Mouse (Mus musculus) thymus, postnatal 4 days (tissue): ENCODE measurements around the gene Gm5800.
"Not testable (repeated sequence)": the region's sequence is repeated elsewhere in the genome, so short reads cannot be mapped to it uniquely, and the experiment has no call there.

ENCODE experiments used
- DNase-seq: peaks from one replicate; pipeline ENCODE4 v3.0.0; 2021

Gm5800 gene

GRCm38 (mm10) chr14:51717083-51717482 is at the start of gene Gm5800:
Gene Gm5800, minus strand, starts transcription at chr14:51717183.
- no peak for DNase-seq

GRCm38 (mm10) chr14:51755944-51756343 is 39.0 kb upstream of the Gm5800 start:
- no peak for DNase-seq

- DNase-seq = no peak
These were observed 23.6 kb upstream of the Gm5800 start for GRCm38 (mm10) chr14:51740347-51741170.

- no peak for DNase-seq
These were observed 22.4 kb upstream of the Gm5800 start for GRCm38 (mm10) chr14:51739150-51739993.

- DNase-seq = no peak
These were observed 21.6 kb upstream of the Gm5800 start for GRCm38 (mm10) chr14:51738411-51739149.

- DNase-seq = no peak
These were observed 21.0 kb upstream of the Gm5800 start for GRCm38 (mm10) chr14:51737967-51738366.

GRCm38 (mm10) chr14:51695368-51695767 is 21.6 kb downstream of the Gm5800 start, which contains the start of gene Gm17079:
Gene Gm17079, minus strand, starts transcription at chr14:51695468.
- DNase-seq = not testable (repeated sequence)

GRCm38 (mm10) chr14:51677269-51677668 is 39.7 kb downstream of the Gm5800 start:
- DNase-seq = no peak
